Mouse (Mus musculus) midbrain, embryonic 11.5 days (tissue): Measurements from ENCODE around the gene Eps8. TPM values are rescaled to one million over a fixed set of nuclear protein-coding genes. Genes with fewer than 3 reads are reported as not detected.
A peak's percentile ranks its signal among the peaks of the same experiment; 100 is the strongest.
"Not testable (repeated sequence)": the region's sequence is repeated elsewhere in the genome, so short reads cannot be mapped to it uniquely, and the experiment has no call there.

ENCODE experiments used
- ATAC-seq: fragments of 200-750 bp; cut with Nextera tagmentation; 2 replicates; pipeline ENCODE4 v1.8.0; 2017; ENCODE audit warnings: moderate TSS enrichment, moderate library complexity; ENCODE audit not compliant: low FRiP score
- DNase-seq: peaks from one replicate; pipeline ENCODE4 v3.0.0; 2015; ENCODE audit warnings: low spot score; ENCODE audit errors: missing footprints
- H3K27ac ChIP-seq: fragments of 300-500 bp; sonication (generic); 2 replicates; pipeline ENCODE4 v1.5.1; 2014; ENCODE audit warnings: low read depth, low read length
- H3K27me3 ChIP-seq: fragments of 300-500 bp; sonication (generic); 2 replicates; pipeline ENCODE4 v1.6.1; 2014; ENCODE audit warnings: mild to moderate bottlenecking, low read length, moderate library complexity, mixed read lengths; ENCODE audit not compliant: control insufficient read depth, insufficient read depth
- H3K36me3 ChIP-seq: fragments of 300-500 bp; sonication (generic); 2 replicates; pipeline ENCODE4 v1.6.1; 2014; ENCODE audit warnings: mild to moderate bottlenecking, low read length, moderate library complexity, mixed read lengths; ENCODE audit not compliant: control insufficient read depth, insufficient read depth
- H3K4me1 ChIP-seq: fragments of 300-500 bp; sonication (generic); 2 replicates; pipeline ENCODE4 v1.6.1; 2014; ENCODE audit warnings: low read length; ENCODE audit not compliant: control insufficient read depth, insufficient read depth
- H3K4me2 ChIP-seq: fragments of 300-500 bp; sonication (generic); 2 replicates; pipeline ENCODE4 v1.6.1; 2014; ENCODE audit warnings: mild to moderate bottlenecking, moderate library complexity
- H3K4me3 ChIP-seq: fragments of 300-500 bp; sonication (generic); 2 replicates; pipeline ENCODE4 v1.5.1; 2014; ENCODE audit warnings: low read depth, low read length
- H3K9ac ChIP-seq: fragments of 300-500 bp; sonication (generic); 2 replicates; pipeline ENCODE4 v1.6.1; 2014; ENCODE audit warnings: low read length
- H3K9me3 ChIP-seq: fragments of 300-500 bp; sonication (generic); 2 replicates; pipeline ENCODE4 v1.6.1; 2016; ENCODE audit warnings: low read length; ENCODE audit not compliant: control insufficient read depth
- WGBS: fragments of 180-500 bp; shearing (Covaris S2); extraction: QIAGEN DNeasy Blood & Tissue Kit; methylation state at CpG from one replicate; pipeline ENCODE4 v1.1.7; 2014; 5-methylcytosine and 5-hydroxymethylcytosine counted together
- polyA plus RNA-seq: library from polyadenylated mRNA; unstranded; fragments of >200 nt; fragmentation: Nextera tagmentation; extraction: Ambion mirVana; gene quantifications from 2 replicates; pipeline ENCODE4 v1.2.1, GENCODE M21; 2014

Gene Eps8
- polyA plus RNA-seq, 1 experiment from 2014 or later = 6.8 TPM

DNA sequence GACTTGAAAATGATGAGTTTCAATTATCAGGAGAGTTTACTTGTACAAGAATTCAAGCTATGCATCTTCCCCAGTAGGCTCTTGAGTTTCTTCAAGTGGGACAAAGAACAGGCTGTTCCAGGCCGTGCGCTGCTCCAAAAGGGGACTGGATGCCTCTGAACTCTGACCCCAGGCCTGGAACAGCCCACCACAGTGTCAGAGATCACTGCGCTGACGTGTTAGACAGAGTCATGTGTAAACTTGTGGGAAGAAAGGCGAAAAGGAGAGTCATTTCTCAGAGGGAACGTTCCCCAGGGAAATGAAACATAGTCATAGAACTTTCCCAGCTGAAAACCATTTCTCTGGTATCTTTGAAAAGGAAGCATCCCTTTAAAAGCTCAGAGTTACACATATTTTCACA, 167.2 kb downstream of the Eps8 start:
- Histone ChIP-seq H3K9ac (no peak overlapping the region), H3K4me3 (no peak overlapping the region), H3K9me3 (no peaks in the 10 kb centered on the region), H3K4me1 (no peaks in the 10 kb centered on the region), H3K27me3 (no peaks in the 10 kb centered on the region), H3K4me2 (no peak overlapping the region), H3K36me3 (no peaks in the 10 kb centered on the region), H3K27ac (no peak overlapping the region)
- ATAC-seq = no peak
- WGBS = 49% methylated on average over 6 of the region's 6 CpGs
- DNase-seq = peak; percentile 81

DNA sequence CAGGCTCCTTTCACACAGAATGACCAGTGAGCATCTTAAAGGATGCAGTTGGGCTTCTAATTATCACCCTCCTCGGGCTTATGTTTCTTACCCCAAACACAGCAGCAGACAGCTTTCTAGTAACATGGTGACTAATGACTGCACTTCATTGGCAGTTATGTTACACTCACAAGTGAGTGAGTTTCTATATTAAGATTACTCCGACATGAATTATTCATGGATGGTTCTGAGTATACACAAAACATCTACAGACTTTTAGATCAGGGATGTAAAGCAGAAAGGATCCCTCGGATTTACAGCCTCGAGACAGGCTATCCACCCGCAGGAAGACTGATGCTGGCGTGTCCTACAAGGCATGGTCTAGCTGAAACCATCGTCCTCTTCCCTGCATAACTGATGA, 171.8 kb downstream of the Eps8 start:
- H3K27ac ChIP-seq = no peak overlapping the region
- H3K4me2 ChIP-seq = no peak overlapping the region
- WGBS = 76% methylated on average over 7 of the region's 7 CpGs
- no peak overlapping the region for H3K9ac ChIP-seq
- ATAC-seq (no peak), DNase-seq (peak; percentile 8)
- no peaks in the 10 kb centered on the region for H3K27me3 ChIP-seq
- no peaks in the 10 kb centered on the region for H3K36me3 ChIP-seq
- no peak overlapping the region for H3K4me3 ChIP-seq
- no peaks in the 10 kb centered on the region for H3K4me1 ChIP-seq
- no peaks in the 10 kb centered on the region for H3K9me3 ChIP-seq

DNA sequence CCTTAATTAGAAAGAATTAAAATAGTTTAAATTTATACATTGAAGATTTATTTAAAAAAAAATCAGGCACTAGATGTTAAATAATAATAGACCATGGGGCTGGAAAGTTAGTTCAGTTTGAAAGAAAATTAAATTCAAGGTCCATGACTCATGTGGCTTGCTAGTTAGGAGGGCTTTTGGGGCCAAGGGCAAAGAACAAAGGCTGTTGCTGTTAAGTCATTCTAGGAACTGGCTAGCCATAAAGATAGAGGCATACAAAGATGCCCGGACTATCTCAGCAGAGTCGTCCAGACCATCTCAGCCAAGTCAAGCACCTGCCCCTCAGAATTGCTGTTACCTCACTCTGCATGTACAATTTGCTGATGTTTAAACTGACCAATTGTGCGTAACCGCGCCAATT, 179.0 kb downstream of the Eps8 start:
- H3K27me3 ChIP-seq, H3K27ac ChIP-seq, H3K4me2 ChIP-seq, ATAC-seq, H3K4me1 ChIP-seq, H3K36me3 ChIP-seq, H3K9me3 ChIP-seq, H3K9ac ChIP-seq, H3K4me3 ChIP-seq: not testable (repeated sequence)
- 95% methylated on average over 5 of the region's 5 CpGs for WGBS
- DNase-seq = peak; percentile 21

DNA sequence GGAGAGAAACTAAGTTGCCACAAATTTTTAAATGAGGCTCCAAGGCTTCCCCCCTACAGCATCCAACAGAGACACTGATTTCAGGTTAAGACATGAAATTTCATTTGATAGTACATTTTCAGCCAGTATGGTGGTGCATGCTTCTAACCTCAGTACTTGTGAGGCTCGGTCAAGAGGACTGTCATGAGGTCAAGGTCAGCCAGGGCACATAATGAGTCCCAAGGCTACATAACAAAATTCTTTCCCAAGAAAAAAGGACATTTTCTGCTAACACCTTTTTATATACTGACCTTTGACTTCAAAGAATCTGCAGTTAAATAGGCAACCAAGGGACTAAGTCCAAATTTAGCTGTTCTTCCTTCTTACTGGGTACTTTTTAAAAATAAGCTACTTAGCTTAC, 181.2 kb downstream of the Eps8 start:
- H3K36me3 ChIP-seq = no peaks in the 10 kb centered on the region
- no peak overlapping the region for H3K4me2 ChIP-seq
- ATAC-seq (no peak), DNase-seq (no peak)
- no peak overlapping the region for H3K4me3 ChIP-seq
- 86% methylated on average over 1 of the region's 1 CpGs for WGBS
- H3K27me3 ChIP-seq = no peaks in the 10 kb centered on the region
- H3K9me3 ChIP-seq = peaks cover 6% of the 10 kb centered on the region; the same call in 1 of the 2 replicates
- no peaks in the 10 kb centered on the region; the same call in none of the 2 replicates for H3K4me1 ChIP-seq
- H3K9ac ChIP-seq = no peak overlapping the region
- H3K27ac ChIP-seq = no peak overlapping the region

DNA sequence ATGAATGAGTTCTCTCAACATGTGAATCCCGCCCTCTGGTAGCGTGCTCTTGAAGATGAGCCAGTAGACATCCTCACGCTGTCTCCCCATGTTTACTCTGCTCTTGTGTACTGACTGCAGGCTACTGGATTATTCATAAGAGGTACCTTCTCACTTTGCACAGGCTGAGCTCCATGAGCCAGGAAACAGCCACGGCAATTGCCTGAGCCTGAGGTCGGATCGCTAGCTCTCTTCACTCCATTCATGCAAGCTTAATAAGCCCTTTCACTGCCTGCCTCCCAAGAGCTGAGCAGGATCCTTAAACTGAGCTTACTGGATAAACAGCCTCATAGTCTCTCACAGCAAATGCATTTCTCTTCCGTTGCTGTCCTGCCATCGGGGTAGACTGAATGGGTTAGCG, 182.5 kb downstream of the Eps8 start:
- peak; percentile 61 for ATAC-seq
- no peak overlapping the region for H3K4me2 ChIP-seq
- H3K27ac ChIP-seq = no peak overlapping the region
- no peaks in the 10 kb centered on the region for H3K27me3 ChIP-seq
- no peaks in the 10 kb centered on the region; the same call in none of the 2 replicates for H3K4me1 ChIP-seq
- H3K36me3 ChIP-seq = no peaks in the 10 kb centered on the region
- H3K9me3 ChIP-seq = peaks cover 6% of the 10 kb centered on the region; the same call in 1 of the 2 replicates
- WGBS = 64% methylated on average over 9 of the region's 9 CpGs
- no peak overlapping the region for H3K4me3 ChIP-seq
- no peak overlapping the region for H3K9ac ChIP-seq
- peak; percentile 76 for DNase-seq

DNA sequence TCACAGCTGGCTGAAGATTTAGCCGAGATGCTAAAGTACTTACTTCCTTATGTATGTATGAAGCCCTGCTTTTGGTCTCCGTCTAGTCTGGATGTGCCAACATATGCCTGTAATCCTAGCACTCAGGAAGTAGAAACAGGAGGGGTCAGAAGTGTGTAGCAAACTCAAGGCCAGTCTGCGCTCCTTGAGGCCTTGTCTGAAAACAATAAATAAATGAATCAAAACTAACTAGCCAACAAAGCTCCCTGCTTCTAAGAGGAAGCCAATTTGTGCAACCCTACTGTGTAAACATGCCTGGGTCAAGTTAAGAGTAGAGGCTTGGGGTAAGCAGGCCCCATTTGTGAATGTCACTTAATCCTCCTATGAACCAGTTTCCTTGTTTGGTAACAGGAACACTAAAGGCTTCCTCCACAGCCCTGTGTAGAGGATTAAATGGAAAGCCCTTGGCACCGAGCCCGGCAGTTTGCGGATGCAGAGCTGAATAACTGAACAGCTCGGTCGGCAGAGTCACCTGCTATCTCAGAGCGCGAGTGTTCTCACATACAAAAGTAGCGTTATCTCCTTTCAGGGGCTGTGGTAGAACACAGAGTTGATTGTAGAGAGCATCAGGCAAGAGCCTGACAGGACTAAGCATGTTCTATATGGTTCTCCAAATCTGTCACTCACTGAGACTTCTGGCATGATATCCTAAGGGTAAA, 183.6 kb downstream of the Eps8 start:
- H3K4me2 ChIP-seq = no peak overlapping the region
- no peak overlapping the region for H3K9ac ChIP-seq
- peak; percentile 69 for ATAC-seq
- H3K27me3 ChIP-seq = no peaks in the 10 kb centered on the region
- H3K4me1 ChIP-seq = no peaks in the 10 kb centered on the region; the same call in none of the 2 replicates
- 59% methylated on average over 11 of the region's 11 CpGs for WGBS
- no peak overlapping the region for H3K4me3 ChIP-seq
- no peaks in the 10 kb centered on the region for H3K36me3 ChIP-seq
- H3K9me3 ChIP-seq = no peaks in the 10 kb centered on the region
- DNase-seq = peak; percentile 87
- no peak overlapping the region for H3K27ac ChIP-seq

DNA sequence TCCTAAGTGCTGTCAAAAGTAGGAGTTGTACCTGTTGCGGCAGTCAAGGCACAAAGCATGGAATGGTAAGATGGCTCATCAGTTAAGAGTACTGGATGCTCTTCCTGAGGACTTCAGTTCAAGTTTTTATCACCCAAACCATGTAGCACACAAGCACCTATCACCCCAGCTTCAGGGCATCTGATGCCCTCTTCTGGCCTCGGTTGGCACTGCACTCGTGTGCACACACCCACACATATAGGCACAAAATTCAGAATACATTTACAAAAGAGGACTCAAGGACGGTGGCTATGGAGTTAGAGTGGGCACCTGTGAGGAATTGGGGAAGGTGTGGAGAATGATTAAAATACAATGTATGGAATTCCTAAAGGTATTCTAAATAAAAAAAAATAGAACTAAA, 185.1 kb downstream of the Eps8 start:
- Histone ChIP-seq H3K27me3 (no peaks in the 10 kb centered on the region), H3K4me1 (no peaks in the 10 kb centered on the region; the same call in none of the 2 replicates)
- no peak for ATAC-seq

DNA sequence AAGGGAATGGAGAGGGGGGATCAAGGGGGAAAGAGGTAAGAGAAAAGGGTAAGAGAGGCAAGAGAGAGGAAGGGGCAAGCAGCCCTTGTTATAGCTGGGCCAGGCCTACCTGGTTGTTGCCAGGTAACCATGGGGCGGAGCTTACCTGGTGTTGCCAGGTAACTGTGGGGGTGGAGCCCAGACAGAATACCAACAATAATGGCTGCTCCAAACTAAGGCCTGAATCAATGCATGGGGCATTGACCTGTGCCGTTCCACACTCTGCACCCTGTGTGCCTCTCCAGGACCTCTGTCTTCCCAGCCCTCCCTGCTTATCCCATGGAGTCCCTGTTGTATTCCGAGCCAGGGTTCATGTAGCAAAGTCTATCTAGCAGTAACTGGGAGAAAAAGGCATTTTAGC, 187.0 kb downstream of the Eps8 start:
- WGBS = 86% methylated on average over 3 of the region's 3 CpGs
- no peak for ATAC-seq
- no peaks in the 10 kb centered on the region; the same call in none of the 2 replicates for H3K4me1 ChIP-seq
- no peak overlapping the region for H3K27ac ChIP-seq
- H3K4me2 ChIP-seq = no peak overlapping the region
- H3K4me3 ChIP-seq = no peak overlapping the region
- H3K36me3 ChIP-seq = no peaks in the 10 kb centered on the region
- H3K27me3 ChIP-seq = no peaks in the 10 kb centered on the region
- no peak for DNase-seq
- no peak overlapping the region for H3K9ac ChIP-seq
- H3K9me3 ChIP-seq = no peaks in the 10 kb centered on the region

More for the DNA sequence above, 185.1 kb downstream of the Eps8 start:
- DNase-seq = peak; percentile 69
- WGBS = 95% methylated on average over 4 of the region's 4 CpGs
- no peak overlapping the region for H3K4me2 ChIP-seq
- H3K9ac ChIP-seq = no peak overlapping the region
- no peaks in the 10 kb centered on the region for H3K36me3 ChIP-seq
- no peak overlapping the region for H3K27ac ChIP-seq
- no peaks in the 10 kb centered on the region for H3K9me3 ChIP-seq
- no peak overlapping the region for H3K4me3 ChIP-seq

DNA sequence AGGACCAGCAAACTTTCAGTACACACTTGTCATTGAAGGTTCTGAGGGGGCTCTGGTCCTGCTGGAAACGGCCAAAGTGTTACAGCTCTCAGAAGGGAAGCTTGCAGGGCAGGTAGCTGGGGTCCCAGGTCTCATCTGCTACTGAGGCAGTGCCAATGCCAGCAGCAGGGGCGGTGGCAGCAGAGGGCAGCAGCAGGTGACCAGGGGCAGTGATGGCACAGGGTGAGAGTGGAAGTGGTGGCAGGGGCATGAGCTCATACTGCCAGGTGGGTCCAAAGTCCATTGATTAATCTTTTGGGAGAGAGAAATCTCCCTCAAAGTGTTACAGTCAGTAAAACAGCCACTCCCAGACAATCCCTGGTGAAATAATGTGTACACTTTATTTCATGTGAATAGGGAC, 188.4 kb downstream of the Eps8 start:
- Histone ChIP-seq H3K36me3 (no peaks in the 10 kb centered on the region), H3K4me1 (no peaks in the 10 kb centered on the region; the same call in 1 of the 2 replicates), H3K9me3 (no peaks in the 10 kb centered on the region), H3K4me2 (no peak overlapping the region), H3K27ac (no peak overlapping the region), H3K9ac (no peak overlapping the region), H3K4me3 (no peak overlapping the region), H3K27me3 (no peaks in the 10 kb centered on the region)
- ATAC-seq (no peak), DNase-seq (no peak)
- WGBS = 85% methylated on average over 2 of the region's 2 CpGs
